Mouse (Mus musculus): Measurements from ENCODE around the gene Rasl10b.
A peak's percentile ranks its signal among the peaks of the same experiment; 100 is the strongest.

Gene Rasl10b

GRCm38 (mm10) chr11:83432533-83432932, 23.6 kb downstream of the Rasl10b start:
- DNase-seq: no peak

DNA sequence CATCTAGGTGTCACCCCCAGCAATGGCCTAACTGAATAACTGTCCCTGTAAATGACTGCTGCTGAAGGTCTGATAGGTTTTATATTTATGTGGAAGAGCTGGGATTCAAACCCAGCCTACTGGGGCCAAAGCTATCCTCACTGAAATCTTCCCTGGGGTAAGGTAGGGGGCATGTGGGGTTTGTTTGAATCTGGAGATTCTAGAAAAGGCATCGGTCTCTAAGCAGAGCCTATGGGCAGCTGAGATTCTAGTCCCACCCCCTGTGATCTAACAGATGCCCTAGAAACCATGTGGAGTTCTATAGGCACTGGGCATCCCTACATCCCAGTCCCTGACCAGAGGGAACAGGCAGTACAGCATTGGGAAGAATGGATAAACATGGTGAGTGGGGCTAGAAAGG, 28.4 kb downstream of the Rasl10b start, which contains the start of gene 1700020L24Rik:
TSS of gene 1700020L24Rik (plus strand) at position 301 of the 400 bp plus-strand sequence.
- DNase-seq: no peak

GRCm38 (mm10) chr11:83439426-83440060, 30.6 kb downstream of the Rasl10b start:
- DNase-seq: no peak

- DNase-seq: peak; percentile 96
These were observed 31.4 kb downstream of the Rasl10b start for GRCm38 (mm10) chr11:83440081-83441064.

DNA sequence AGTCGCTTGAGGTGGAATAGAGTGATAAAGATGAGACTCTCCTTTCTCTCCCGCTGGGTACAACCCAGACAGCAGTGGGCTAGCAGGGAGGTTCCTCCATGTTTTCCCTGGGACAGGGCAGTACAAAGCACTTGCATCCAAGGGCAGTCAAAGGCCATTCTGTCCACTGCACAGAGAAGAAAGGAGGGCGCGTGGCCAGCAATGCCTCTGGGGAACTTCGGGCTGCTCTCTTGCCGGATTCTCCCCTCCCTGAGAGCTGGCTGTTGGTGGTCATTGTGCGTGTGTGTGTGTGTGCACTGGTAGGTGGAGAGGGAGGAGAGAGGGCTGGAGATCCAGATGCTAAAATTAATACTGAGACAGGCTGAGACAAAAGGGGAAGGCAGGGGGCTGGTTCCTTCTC, 32.3 kb downstream of the Rasl10b start:
- DNase-seq: no peak

DNA sequence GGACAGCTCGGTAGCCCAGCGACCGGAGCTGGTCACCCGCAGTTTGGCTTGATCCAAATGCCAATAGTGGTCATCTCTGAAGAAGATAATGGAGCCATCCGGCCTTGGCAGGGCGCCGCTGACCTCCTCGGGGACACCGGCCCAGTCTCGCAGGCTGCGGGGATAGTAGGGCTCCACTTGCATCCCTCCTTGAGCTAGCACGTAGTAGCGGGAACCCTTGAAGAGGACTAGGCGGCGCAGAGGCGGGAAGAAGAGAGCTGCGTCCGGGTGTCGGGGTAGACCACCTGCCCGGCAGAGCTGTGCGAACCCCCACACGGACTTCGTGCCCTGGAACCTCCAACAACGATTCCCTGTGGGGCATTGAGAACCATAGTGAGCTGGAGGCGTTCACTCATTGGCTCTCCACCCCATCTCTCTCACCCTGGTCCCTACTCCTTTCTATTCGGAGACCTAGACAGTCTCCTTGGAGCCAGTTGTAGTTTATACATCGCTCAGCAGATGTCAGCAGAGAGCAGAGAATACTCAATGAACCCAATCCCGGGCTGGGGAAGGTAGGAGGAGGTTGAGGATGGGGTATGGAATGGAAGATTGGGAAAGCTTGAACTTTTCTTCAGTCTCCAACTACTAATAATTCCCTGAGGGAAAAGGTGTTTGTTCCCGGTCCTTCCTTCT, 33.8 kb downstream of the Rasl10b start:
- DNase-seq: peak; percentile 88

- no peak for DNase-seq
These were observed 34.9 kb downstream of the Rasl10b start for GRCm38 (mm10) chr11:83443824-83444223.

- DNase-seq: no peak
These were observed 36.1 kb downstream of the Rasl10b start for GRCm38 (mm10) chr11:83445001-83445400.

GRCm38 (mm10) chr11:83447612-83448011, 38.7 kb downstream of the Rasl10b start:
- no peak for DNase-seq

GRCm38 (mm10) chr11:83448021-83448926, 39.3 kb downstream of the Rasl10b start:
- peak; percentile 54 for DNase-seq

DNA sequence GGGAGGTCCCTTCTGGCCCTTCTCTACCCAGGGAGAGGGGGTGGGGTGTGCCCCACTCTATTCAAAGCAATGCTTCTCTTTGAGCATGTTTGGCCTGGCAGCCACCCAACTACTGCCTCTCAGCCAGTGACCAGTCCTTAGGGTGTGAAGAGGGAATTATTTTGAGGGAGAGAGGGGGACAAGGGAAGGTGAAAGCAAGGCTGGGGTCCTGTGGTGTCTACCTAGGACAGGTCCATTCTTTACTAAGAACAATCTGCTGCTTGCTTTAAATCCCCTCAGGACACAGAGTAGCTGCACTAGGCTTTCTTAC, 39.9 kb downstream of the Rasl10b start:
- DNase-seq: no peak

DNA sequence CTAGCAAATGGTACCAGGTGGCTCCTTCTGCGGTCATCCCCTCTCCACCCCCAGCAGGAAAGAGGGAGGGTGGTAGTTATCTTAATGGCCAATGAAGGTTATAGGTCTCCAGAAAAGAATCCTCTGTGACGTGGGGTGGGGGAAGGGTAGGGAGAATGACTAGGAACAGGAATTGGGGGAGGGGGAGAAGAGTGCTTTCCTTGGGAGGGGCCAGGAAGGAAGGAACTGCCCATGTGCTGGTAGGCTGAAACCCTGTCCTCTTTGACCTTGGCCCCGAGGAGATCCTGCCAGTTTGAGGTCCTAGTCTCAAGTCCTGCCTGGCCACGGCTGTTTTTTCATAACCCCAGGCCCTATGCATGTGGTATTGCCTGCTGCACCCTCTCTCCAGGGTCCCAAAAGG, 40.4 kb downstream of the Rasl10b start:
- peak; percentile 50 for DNase-seq

DNA sequence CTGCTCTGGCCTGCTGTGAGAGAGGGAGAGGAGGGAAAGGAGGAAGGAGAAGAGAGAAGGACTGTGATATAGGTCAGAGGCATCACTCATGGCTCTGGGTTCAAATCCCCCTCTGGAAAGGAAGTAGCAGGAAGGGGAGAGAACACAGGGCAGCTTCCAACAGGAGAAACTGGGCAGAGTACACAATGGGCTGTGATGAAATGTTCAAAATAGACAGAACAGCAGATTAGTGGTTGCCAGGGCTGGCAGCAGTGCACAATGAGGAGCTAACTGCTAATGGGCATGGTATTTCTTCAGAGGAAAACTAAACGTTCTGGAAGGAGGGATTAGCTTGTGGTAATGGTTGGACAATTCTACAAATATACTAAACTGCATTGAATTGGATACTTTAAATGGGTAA, 41.6 kb downstream of the Rasl10b start:
- no peak for DNase-seq

DNA sequence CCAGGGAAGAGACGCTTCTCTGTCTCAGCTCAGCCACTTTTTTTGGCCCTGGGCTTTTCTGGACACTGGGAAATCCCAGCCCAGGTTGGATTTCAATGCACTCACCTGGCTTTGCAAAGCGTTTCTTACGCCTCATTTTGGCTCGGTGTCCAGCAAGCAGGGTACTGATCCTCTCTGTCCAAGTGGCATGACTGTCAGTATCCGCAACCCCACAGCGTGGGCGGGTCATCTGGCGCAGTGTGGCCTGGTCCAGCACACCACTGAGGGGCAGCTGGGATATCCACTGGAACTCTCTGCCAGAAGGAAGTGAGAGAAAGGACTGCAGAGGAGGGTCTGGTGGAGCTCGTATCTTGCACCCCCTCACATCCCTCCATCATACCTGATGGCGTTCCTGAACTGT, 42.3 kb downstream of the Rasl10b start:
- DNase-seq: no peak

DNA sequence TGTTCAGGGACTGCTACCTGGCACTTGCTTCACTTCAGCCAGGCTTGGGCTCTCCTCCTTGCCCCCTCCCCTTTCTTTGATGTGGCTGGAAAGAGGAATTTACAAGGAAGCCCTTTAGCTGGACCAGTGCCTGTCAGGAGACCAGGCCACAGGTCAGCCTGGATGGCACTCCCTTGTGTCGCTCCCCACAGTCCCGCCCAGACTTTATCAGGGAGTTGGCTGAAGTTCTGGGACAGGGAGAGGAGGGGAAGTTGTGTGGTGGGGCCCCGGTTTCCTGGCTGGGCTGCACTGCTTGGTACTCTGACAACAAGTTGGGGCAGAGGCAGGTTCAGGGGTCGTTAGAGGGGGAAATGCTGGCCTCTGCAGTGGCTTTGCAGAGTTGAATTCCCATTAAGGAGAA, 45.6 kb downstream of the Rasl10b start:
- DNase-seq: no peak

- no peak for DNase-seq
These were observed 46.7 kb downstream of the Rasl10b start for GRCm38 (mm10) chr11:83455608-83456007.

- no peak for DNase-seq
These were observed 48.3 kb downstream of the Rasl10b start for GRCm38 (mm10) chr11:83457257-83457656.

GRCm38 (mm10) chr11:83457912-83458601, 49.1 kb downstream of the Rasl10b start:
- DNase-seq: no peak

GRCm38 (mm10) chr11:83461462-83462027, 52.6 kb downstream of the Rasl10b start:
- DNase-seq: no peak

DNA sequence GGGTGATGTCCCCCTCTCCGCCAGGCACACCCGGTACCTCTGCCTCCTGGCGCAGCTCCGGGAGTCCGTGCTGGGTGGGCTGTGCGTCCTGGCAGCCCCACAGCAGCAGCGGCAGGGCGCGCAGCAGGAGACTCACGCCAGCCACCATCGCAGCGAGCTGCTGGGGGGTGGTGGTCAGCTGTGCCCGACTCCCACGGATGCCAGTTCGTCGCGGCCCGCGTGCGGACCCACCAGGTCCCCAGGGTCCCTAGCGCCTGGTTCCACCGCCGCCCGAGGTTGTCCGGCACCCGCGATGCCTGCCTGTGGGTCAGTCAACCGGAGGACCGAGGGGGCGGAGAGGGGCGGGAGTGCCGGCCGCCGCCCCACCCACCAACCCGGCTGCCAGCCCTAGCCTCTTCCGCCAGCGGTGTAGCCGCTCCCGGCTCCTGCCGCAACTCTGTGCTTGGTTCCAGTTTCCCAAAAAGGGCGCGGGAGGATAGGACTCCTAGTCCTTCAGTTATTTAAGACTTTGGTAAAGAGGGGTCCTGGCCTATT, 53.8 kb downstream of the Rasl10b start, which contains the start of gene Mmp28:
TSS of gene Mmp28 (minus strand) at position 361 of the 534 bp plus-strand sequence.
- DNase-seq: peak; percentile 75

DNA sequence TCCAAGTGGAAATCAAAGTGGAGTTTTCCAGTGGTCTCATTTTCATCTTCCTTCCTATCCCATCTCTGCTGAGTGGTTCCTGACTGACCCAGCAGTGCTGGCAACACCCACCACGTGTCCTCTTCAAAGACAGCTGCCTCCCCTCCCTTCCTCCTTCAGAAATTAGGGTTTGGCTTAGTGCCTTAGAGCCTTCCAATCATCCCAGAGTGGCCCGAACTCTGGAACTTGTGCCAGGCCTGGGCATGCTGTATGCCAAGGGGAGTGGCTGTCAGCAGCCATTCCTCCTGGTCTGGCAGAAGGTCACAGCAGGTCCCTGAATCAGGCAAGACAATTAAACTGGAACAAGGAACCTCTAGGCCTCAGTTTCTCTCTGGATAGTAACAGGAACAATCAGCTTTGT, 57.0 kb downstream of the Rasl10b start:
- DNase-seq: no peak
